Mouse (Mus musculus) effector memory CD4-positive, alpha-beta T cell, adult 7 months (primary cell): ENCODE measurements around the gene Cdk12. TPM values are rescaled to one million over a fixed set of nuclear protein-coding genes. Genes with fewer than 3 reads are reported as not detected.

ENCODE experiments used
- polyA plus RNA-seq: library from polyadenylated mRNA; unstranded; fragments of 100-300 nt; shearing (Covaris generic); gene quantifications from one replicate; pipeline ENCODE4 v1.2.1, GENCODE M21; 2017

Cdk12 gene
- polyA plus RNA-seq, result 16.3 TPM

GRCm38 (mm10) chr11:98202641-98203350 is at the start of gene Cdk12:
Cdk12 (plus strand) TSS chr11:98203059.

DNA sequence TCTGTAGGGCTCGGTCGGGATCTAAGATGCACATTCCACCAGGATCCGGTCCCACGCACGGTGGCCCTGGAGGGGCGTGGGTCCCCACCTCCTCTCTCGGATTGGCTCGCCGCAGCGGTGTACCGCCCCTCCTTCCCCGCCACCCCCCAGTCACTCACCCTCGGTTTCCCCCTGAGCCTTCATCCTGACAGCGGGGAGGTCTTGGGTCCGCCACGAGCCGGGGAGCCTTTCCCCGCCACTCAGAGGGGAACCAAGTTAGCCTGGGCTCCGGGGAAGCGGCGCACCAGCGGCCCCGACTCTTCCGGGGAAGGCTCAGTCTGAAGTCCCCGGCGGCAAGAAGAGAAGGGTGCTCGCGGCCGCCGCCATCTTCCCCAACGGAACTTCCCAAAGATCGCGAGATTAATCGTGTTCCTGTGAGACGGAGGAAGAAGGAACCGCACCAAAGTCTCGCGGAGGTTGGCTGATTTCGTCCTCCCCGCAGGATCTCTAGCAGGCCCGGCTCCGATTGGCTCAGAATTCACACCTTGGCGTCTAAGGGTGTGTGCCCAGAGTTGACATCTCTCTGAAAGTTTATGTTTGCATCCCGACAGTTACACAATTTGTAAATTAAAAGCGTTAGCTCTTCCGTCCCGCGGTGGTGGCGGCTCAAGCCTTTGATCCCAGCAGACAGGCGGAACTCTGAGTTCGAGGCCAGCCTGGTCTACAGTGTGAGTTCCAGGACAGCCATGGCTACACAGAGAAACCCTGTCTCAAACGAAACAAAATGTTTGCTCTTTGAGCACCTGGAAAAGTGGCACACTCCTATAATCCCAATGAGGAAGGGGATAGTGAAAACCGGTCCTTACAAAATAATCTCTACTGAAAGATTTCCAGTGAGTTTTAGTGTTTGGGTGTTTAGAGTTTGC is 9.7 kb upstream of the Cdk12 start, which contains the start of gene Med1:
Med1 (minus strand) TSS at position 393 of the 905 bp plus-strand sequence.

Other genes with a start within 250 kb of the Cdk12 start
- 2.2 TPM for gene Plxdc1, start 216.6 kb upstream of the Cdk12 start, polyA plus RNA-seq
- 116 TPM for gene Arl5c, start 206.9 kb upstream of the Cdk12 start, polyA plus RNA-seq
- gene Cacnb1, start 180.0 kb upstream of the Cdk12 start, polyA plus RNA-seq, result 14.7 TPM
- gene Rpl19, start 176.3 kb upstream of the Cdk12 start, polyA plus RNA-seq, result 1,592 TPM
- 0.16 TPM for gene Stac2, start 149.6 kb upstream of the Cdk12 start, polyA plus RNA-seq
- gene Fbxl20, start 52.7 kb upstream of the Cdk12 start, polyA plus RNA-seq, result 28.8 TPM
- 66.4 TPM for gene Med1, start 9.8 kb upstream of the Cdk12 start, polyA plus RNA-seq
- gene Neurod2, start 126.6 kb downstream of the Cdk12 start, polyA plus RNA-seq, result not detected
- gene Ppp1r1b, start 145.3 kb downstream of the Cdk12 start, polyA plus RNA-seq, result 0.45 TPM
- 43.0 TPM for gene Stard3, start 155.3 kb downstream of the Cdk12 start, polyA plus RNA-seq
- gene Tcap, start 180.8 kb downstream of the Cdk12 start, polyA plus RNA-seq, result not detected
- gene Pnmt, start 183.4 kb downstream of the Cdk12 start, polyA plus RNA-seq, result not detected
- 13.1 TPM for gene Pgap3, start 197.4 kb downstream of the Cdk12 start, polyA plus RNA-seq
- not detected for gene Erbb2, start 209.4 kb downstream of the Cdk12 start, polyA plus RNA-seq
- gene Mien1, start 235.9 kb downstream of the Cdk12 start, polyA plus RNA-seq, result 129 TPM
- gene Grb7, start 243.3 kb downstream of the Cdk12 start, polyA plus RNA-seq, result 72.0 TPM